Mouse (Mus musculus) thymus, adult 2 months (tissue): Measurements from ENCODE around the gene Tspo2.

ENCODE experiments used
- CTCF ChIP-seq: fragments of 200-500 bp; IDR thresholded peaks from 2 replicates; pipeline ENCODE4 v1.5.1; 2012; ENCODE audit warnings: mild to moderate bottlenecking, control low read depth, low read length, moderate library complexity, borderline replicate concordance; ENCODE audit not compliant: control insufficient read depth, poor library complexity, insufficient read depth; ENCODE audit errors: extremely low read depth
- POLR2A ChIP-seq: fragments of 200-500 bp; IDR thresholded peaks from 2 replicates; pipeline ENCODE4 v1.6.1; 2012; ENCODE audit warnings: mild to moderate bottlenecking, low read length, control low read depth, moderate library complexity; ENCODE audit not compliant: control insufficient read depth, poor library complexity, insufficient read depth; ENCODE audit errors: extremely low read depth

DNA sequence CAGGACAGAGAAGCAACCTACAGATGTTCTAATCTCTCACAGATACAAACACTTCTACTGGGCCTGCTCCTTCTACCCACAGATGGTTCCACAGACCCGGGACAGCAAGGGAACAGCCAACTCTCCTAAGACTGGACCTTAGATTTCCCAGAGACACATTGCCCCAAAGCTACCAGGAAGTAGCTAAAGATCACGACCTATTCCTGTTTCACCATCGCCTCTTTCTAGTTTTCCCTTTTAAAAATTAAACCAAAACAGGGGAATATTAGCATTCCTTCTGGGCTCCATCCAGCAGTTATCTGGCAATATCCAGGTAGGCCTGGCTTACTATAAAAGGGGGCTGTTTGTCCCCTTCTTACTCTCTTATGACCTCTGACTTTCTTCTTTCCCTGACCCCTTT, 46.7 kb upstream of the Tspo2 start:
- TF ChIP-seq POLR2A (no peak), CTCF (no peak)
